Mouse (Mus musculus): ENCODE results near the gene Chst11. TPM values are rescaled to one million over a fixed set of nuclear protein-coding genes. Genes with fewer than 3 reads are reported as not detected.

Chst11 gene
- total RNA-seq, 2 experiments from 2014 or later: 29.9 to 33.3 TPM

- intact Hi-C loops (cut with DNase I): loop anchor here (5.0 kb wide), 5 partner anchors 50 to 210 kb away; no protein-coding TSS in a partner anchor
- no peak for DNase-seq (ENCODE audit: low spot score in 2 of 2)
These were observed 2.1 kb downstream of the Chst11 start for GRCm38 (mm10) chr10:82987394-82987793.

GRCm38 (mm10) chr10:82989418-82990025 lies 4.2 kb downstream of the Chst11 start:
- intact Hi-C loops (cut with DNase I): loop anchor here (5.0 kb wide), 5 partner anchors 48 to 208 kb away; no protein-coding TSS in a partner anchor

GRCm38 (mm10) chr10:82990918-82991317 lies 5.6 kb downstream of the Chst11 start:
- intact Hi-C loops (cut with DNase I): no loop called here

More at GRCm38 (mm10) chr10:82989418-82990025, 4.2 kb downstream of the Chst11 start:
- DNase-seq (ENCODE audit: low spot score in 2 of 2): no peak

GRCm38 (mm10) chr10:82991756-82992519 lies 6.6 kb downstream of the Chst11 start:
- no peak for DNase-seq (ENCODE audit: low spot score in 2 of 2)
- intact Hi-C loops (cut with DNase I): no loop called here

More at GRCm38 (mm10) chr10:82990918-82991317, 5.6 kb downstream of the Chst11 start:
- DNase-seq (ENCODE audit: low spot score in 2 of 2): no peak

DNA sequence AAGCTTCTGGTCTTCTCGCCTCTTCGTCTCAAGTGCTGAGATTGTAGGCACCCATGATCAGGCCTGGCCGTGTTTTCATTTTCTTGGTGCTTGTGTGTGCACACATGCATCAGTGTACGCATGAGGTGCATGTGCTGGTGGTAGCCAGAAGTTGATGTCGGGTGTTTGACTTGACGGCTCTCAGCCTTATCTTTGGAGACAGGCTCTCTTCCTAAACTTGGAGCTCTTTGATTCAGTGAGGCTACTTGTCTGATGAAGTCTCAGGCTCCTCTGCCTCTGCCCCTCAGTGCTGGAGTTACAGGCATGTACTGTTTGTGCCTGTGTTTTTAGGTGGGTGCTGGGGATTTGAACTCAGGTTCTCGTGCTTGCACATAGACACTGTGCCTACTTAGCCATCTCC lies 9.0 kb downstream of the Chst11 start:
- DNase-seq (ENCODE audit: low spot score in 2 of 2): no peak
- intact Hi-C loops (cut with DNase I): no loop called here

DNA sequence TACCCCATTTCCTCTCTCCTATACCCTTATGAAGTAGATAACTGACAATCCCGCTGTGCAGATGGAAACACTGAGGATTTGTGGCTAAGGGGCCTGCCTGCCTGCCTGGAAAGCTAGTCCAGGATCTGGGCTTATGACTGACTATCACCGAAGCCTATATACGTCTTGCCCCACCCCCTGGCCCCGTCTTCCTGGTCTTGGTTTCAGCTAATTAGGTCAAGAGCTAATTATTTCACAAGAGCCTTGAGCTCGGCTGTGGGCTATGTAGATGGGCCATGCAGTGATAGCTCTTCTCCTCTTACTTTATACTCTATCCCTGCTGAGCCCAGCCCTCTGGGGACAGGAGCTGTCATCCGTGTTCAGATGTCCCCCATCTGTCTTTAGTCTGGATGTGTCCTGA lies 12.2 kb downstream of the Chst11 start:
- intact Hi-C loops (cut with DNase I): no loop called here
- no peak for DNase-seq (ENCODE audit: low spot score in 2 of 2)

- no peak for DNase-seq (ENCODE audit: low spot score in 2 of 2)
- intact Hi-C loops (cut with DNase I): loop anchor here (5.0 kb wide), 1 partner anchor 62 kb away; no protein-coding TSS in a partner anchor
These were observed 14.9 kb downstream of the Chst11 start for GRCm38 (mm10) chr10:83000169-83000568.

GRCm38 (mm10) chr10:83000721-83001120 lies 15.4 kb downstream of the Chst11 start:
- no peak for DNase-seq (ENCODE audit: low spot score in 2 of 2)
- intact Hi-C loops (cut with DNase I): loop anchor here (5.0 kb wide), 1 partner anchor 62 kb away; no protein-coding TSS in a partner anchor

- intact Hi-C loops (cut with DNase I): loop anchor here (1.0 to 5.0 kb wide), 2 partner anchors 45 to 58 kb away; no protein-coding TSS in a partner anchor
- DNase-seq (ENCODE audit: low spot score in 2 of 2): no peak
These were observed 18.6 kb downstream of the Chst11 start for GRCm38 (mm10) chr10:83003899-83004298.

DNA sequence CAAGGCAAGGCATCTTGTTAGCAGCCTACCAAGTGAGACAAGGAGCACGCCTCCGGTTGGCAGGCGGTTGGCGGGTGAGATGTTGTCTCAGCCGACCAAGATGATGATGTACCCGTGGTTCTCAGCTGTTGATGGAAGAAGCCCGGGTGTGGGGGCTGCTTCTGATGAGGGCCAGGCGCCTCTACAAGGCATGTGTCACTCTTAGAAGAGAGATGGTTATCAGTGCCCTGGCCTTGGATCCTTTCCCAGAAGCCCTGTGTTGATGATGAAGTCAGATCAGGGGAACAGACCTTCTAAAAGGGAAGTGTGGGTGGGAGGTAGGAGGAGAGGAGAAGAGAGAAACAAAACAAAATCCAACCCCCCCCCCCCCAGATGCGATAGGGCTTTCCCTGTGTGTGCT lies 19.1 kb downstream of the Chst11 start:
- intact Hi-C loops (cut with DNase I): loop anchor here (1.0 to 5.0 kb wide), 2 partner anchors 45 to 58 kb away; no protein-coding TSS in a partner anchor
- DNase-seq (ENCODE audit: low spot score in 2 of 2): peak; percentile 76 to 79

GRCm38 (mm10) chr10:83005003-83005402 lies 19.7 kb downstream of the Chst11 start:
- intact Hi-C loops (cut with DNase I): no loop called here
- DNase-seq (ENCODE audit: low spot score in 2 of 2): no peak

DNA sequence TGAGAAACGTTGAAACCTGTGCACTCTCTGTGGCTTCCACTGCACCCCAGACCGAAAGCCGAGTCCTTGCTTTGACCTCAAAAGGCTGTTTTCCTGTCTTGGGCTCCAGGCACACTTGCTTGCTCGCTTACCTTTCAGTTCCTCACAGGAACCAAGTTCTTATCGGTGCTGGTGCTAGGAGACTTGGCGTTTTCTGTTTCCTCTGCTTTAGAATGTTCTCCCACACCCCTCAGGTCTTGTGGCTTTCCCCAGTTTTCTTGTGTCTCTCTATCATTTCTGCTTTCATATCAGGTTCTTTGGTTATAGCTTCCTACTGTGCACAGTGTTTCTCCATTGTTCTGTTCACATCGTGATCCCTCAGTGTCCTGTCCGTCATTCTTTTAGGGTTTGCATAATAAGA lies 21.0 kb downstream of the Chst11 start:
- no peak for DNase-seq (ENCODE audit: low spot score in 2 of 2)
- intact Hi-C loops (cut with DNase I): no loop called here

DNA sequence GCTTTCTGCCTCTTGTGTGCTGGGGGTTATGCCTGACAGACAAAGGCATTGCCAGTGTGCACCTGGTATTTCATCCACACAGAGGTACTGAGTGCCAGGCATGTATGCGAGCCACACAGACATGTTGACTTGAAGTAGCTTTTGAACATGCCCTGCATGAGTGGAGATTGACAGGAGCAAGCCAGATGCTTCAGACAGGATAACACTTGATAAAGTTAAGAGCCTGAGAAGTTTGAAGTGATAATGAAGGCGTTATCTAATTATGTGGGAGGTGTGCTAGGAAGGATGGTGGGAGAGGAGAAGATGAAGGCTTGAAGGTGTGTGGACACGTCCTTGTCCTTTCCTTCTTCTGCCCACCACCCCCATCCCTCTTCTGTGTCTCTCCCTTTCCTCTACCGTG lies 28.7 kb downstream of the Chst11 start:
- no peak for DNase-seq (ENCODE audit: low spot score in 2 of 2)
- intact Hi-C loops (cut with DNase I): no loop called here

DNA sequence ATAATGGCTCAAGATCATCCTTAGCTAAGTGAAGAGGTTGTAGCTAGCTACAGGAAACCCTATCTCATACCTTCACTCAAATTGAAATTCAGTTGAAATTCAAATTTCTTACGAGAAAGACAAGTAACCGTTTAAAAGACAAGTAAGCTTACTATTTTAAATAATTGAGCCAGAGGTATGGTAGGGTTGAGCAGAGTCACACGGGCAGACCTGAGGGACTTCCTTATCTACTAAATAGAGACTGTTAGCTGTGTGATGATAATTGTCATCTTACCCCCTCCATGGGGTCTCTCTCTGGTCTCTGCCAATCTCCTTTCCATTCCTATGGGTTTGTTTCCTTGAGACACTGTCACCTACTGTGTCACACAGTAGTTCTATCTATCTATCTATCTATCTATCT lies 30.6 kb downstream of the Chst11 start:
- no peak for DNase-seq (ENCODE audit: low spot score in 2 of 2)
- intact Hi-C loops (cut with DNase I): no loop called here

DNA sequence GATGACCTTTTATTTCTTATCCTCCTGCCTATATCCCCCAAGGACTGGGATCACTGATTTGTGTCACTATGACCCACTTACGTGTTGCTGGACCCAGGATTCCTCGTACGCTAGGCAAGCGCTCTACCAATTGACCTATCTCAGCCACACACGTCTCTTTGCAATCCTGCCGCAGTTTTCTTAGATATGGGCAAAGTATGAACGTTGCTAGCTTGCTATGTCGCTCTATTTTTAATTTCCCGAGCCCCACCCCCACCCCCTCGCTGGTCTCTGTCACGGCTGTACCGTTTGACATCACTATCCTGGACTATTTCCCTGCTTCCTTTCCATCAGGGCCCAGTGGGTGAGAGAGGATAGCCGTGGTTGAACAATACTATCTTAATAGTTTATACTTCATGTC lies 31.5 kb downstream of the Chst11 start:
- DNase-seq (ENCODE audit: low spot score in 2 of 2): no peak
- intact Hi-C loops (cut with DNase I): no loop called here

GRCm38 (mm10) chr10:83017760-83018498 lies 32.6 kb downstream of the Chst11 start:
- intact Hi-C loops (cut with DNase I): no loop called here

GRCm38 (mm10) chr10:83018521-83018920 lies 33.2 kb downstream of the Chst11 start:
- no peak for DNase-seq (ENCODE audit: low spot score in 2 of 2)
- intact Hi-C loops (cut with DNase I): no loop called here

More at GRCm38 (mm10) chr10:83017760-83018498, 32.6 kb downstream of the Chst11 start:
- DNase-seq (ENCODE audit: low spot score in 2 of 2): no peak

DNA sequence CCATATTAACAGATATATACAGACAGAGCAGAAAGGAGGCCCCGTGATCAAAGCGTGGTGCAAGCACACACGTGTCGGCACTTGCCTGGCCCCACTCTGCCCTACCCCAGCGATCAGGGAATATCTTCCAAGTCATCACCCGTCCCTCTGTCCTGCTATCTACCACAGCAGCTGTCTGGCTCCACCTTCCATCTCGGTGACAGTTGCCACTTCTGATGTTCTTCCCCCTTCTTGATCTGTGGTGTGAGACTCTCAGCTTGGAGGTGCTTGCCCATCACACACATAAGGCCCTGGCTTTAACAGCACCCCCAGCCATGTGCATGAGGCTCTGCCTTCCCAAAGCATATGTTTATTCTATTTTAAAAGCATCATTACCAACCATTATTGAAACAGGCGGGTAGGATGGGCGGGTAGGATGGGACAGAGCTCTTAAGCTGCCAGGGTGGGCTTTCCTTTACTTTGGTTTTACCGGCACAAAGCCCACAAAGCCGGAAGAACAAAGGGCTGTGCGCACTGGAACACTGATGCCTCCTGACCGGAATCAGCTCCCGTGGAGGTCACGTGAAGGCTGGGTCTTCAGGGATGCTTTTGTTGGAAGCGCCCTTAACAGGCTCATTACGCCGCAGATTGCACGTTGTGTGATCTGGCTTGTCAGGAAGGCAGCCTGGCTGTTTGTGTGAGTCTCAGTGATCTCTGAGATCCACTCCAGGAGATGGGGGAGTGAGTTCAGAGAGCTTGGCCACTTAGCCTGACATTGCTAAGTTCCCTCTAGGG lies 34.4 kb downstream of the Chst11 start:
- no peak for DNase-seq (ENCODE audit: low spot score in 2 of 2)
- intact Hi-C loops (cut with DNase I): no loop called here

DNA sequence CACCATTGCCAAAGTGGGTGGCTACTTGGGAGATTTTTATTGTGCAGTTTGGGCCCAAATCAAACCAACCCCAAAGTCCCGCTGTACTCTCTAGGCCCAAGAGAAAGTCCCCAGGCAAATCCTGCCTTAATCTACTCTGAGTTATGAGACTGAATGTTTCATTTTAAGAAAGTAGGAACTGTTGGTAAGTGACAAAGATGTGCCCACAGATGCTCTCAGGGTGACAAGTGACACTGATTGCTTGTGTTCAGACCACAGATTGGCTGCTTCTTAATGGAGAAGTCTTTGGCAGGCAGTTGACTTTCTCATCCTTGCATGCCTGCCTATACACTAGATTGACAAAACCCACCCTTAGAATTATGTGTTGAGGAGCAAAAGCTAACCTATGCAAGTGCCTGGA lies 37.3 kb downstream of the Chst11 start:
- DNase-seq (ENCODE audit: low spot score in 2 of 2): no peak
- intact Hi-C loops (cut with DNase I): no loop called here
